Mouse (Mus musculus) embryo, embryonic 10.5 days (tissue): ENCODE measurements around the gene Slc7a3.
"Not testable (repeated sequence)": the region's sequence is repeated elsewhere in the genome, so short reads cannot be mapped to it uniquely, and the experiment has no call there.

Experiments used
- DNase-seq: peaks from one replicate; pipeline ENCODE4 v3.0.0-alpha.2; 2015; ENCODE audit warnings: low spot score

Slc7a3 gene

GRCm38 (mm10) chrX:101085920-101086319 lies at the start of gene Slc7a3:
TSS of gene Slc7a3 (minus strand) at chrX:101086020.
- no peak for DNase-seq

GRCm38 (mm10) chrX:101131992-101132791 lies 46.4 kb upstream of the Slc7a3 start:
- peak; percentile 75 for DNase-seq

GRCm38 (mm10) chrX:101131001-101131400 lies 45.2 kb upstream of the Slc7a3 start:
- DNase-seq = peak; percentile 76

GRCm38 (mm10) chrX:101128559-101128958 lies 42.7 kb upstream of the Slc7a3 start:
- DNase-seq = no peak

- no peak for DNase-seq
Measured at GRCm38 (mm10) chrX:101126977-101127376, 41.2 kb upstream of the Slc7a3 start.

- DNase-seq = no peak
Measured at GRCm38 (mm10) chrX:101126474-101126955, 40.7 kb upstream of the Slc7a3 start.

GRCm38 (mm10) chrX:101120546-101120945 lies 34.7 kb upstream of the Slc7a3 start:
- no peak for DNase-seq

GRCm38 (mm10) chrX:101085211-101085610 lies 609 bp downstream of the Slc7a3 start:
- DNase-seq = not testable (repeated sequence)

GRCm38 (mm10) chrX:101084192-101084591 lies 1.6 kb downstream of the Slc7a3 start:
- no peak for DNase-seq

- no peak for DNase-seq
Measured at GRCm38 (mm10) chrX:101065245-101065644, 20.6 kb downstream of the Slc7a3 start.

GRCm38 (mm10) chrX:101063503-101063902 lies 22.3 kb downstream of the Slc7a3 start:
- DNase-seq = no peak

GRCm38 (mm10) chrX:101059541-101059940 lies 26.3 kb downstream of the Slc7a3 start, which contains the start of gene Tex11:
TSS of gene Tex11 (minus strand) at chrX:101059667.
- no peak for DNase-seq
